Mouse (Mus musculus) kidney, adult 2 months (tissue): ENCODE data around the gene Hoxa2.

Source experiments
- CTCF ChIP-seq: fragments of 200-500 bp; conservative IDR thresholded peaks from 2 replicates; pipeline ENCODE4 v1.5.1; 2011; ENCODE audit warnings: low read depth, mild to moderate bottlenecking, control low read depth, low read length, moderate library complexity, mixed read lengths; ENCODE audit not compliant: insufficient read depth, insufficient read length
- POLR2A ChIP-seq: fragments of 200-500 bp; IDR thresholded peaks from one replicate; pipeline ENCODE4 v1.6.1; 2011; ENCODE audit warnings: low read depth, low read length, control low read depth

DNA sequence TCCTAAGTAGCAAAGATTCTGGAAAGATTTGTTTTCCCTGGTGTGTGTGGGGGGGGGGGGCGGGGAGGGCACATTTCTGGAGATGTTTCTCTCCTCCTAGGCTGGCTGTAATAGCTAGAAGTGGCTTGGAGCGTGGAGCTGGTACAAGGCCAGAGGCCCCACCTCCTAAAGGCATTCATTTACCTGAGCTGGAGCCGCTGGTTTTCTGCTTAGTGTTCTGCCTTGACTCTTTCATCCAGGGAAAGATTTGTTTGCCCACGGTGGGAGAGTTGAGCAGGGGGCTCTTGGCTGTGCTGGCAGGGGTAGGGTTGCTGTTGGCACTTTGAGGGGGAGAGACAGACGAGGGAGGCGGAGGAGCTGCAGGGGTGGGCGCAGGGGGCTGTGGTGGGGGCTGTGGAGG is 7.3 kb upstream of the Hoxa2 start:
- no peak for TF ChIP-seq POLR2A
- no peak for TF ChIP-seq CTCF
